Mouse (Mus musculus) kidney, embryonic 14.5 days (tissue): ENCODE data around the gene Hmgb1. TPM values are rescaled to one million over a fixed set of nuclear protein-coding genes. Genes with fewer than 3 reads are reported as not detected.
A peak's percentile ranks its signal among the peaks of the same experiment; 100 is the strongest.

Source experiments
- ATAC-seq: fragments of 200-750 bp; cut with Nextera tagmentation; 2 replicates; pipeline ENCODE4 v1.8.0; 2017; ENCODE audit warnings: moderate number of reproducible peaks, mild to moderate bottlenecking, moderate TSS enrichment, moderate library complexity; ENCODE audit not compliant: low FRiP score, low TSS enrichment
- H3K27ac ChIP-seq: fragments of 300-500 bp; sonication (generic); 2 replicates; pipeline ENCODE4 v1.5.1; 2014; ENCODE audit warnings: low read depth, mild to moderate bottlenecking, low read length, moderate library complexity, mixed read lengths
- H3K27me3 ChIP-seq: fragments of 300-500 bp; sonication (generic); 2 replicates; pipeline ENCODE4 v1.6.1; 2014; ENCODE audit warnings: mild to moderate bottlenecking, low read length; ENCODE audit not compliant: control insufficient read depth, insufficient read depth
- H3K36me3 ChIP-seq: fragments of 300-500 bp; sonication (generic); 2 replicates; pipeline ENCODE4 v1.6.1; 2014; ENCODE audit warnings: low read length, mixed read lengths; ENCODE audit not compliant: control insufficient read depth, insufficient read depth
- H3K4me1 ChIP-seq: fragments of 300-500 bp; sonication (generic); 2 replicates; pipeline ENCODE4 v1.6.1; 2014; ENCODE audit warnings: low read length, mixed read lengths; ENCODE audit not compliant: control insufficient read depth, insufficient read depth
- H3K4me2 ChIP-seq: fragments of 300-500 bp; sonication (generic); replicated peaks from 2 replicates; pipeline ENCODE4 v1.6.1; 2014; ENCODE audit warnings: low read depth, mild to moderate bottlenecking, low read length
- H3K4me3 ChIP-seq: fragments of 300-500 bp; sonication (generic); 2 replicates; pipeline ENCODE4 v1.5.1; 2014; ENCODE audit warnings: mild to moderate bottlenecking, low read length
- H3K9ac ChIP-seq: fragments of 300-500 bp; sonication (generic); 2 replicates; pipeline ENCODE4 v1.6.1; 2014; ENCODE audit warnings: low read depth, mild to moderate bottlenecking, low read length, moderate library complexity
- H3K9me3 ChIP-seq: fragments of 300-500 bp; sonication (generic); 2 replicates; pipeline ENCODE4 v1.6.1; 2016; ENCODE audit warnings: low read length; ENCODE audit not compliant: control insufficient read depth
- WGBS: fragments of 180-500 bp; shearing (Covaris S2); extraction: QIAGEN DNeasy Blood & Tissue Kit; methylation state at CpG from one replicate; pipeline ENCODE4 v1.1.7; 2014; 5-methylcytosine and 5-hydroxymethylcytosine counted together
- polyA plus RNA-seq: library from polyadenylated mRNA; unstranded; fragments of >200 nt; fragmentation: Nextera tagmentation; extraction: Ambion mirVana; gene quantifications from 2 replicates; pipeline ENCODE4 v1.2.1, GENCODE M21; 2014

Hmgb1 gene
- polyA plus RNA-seq, 1 experiment from 2014 or later: 1,862 TPM

GRCm38 (mm10) chr5:149079018-149079757 is 105.1 kb downstream of the Hmgb1 start:
- no peaks in the 10 kb centered on the region for H3K27me3 ChIP-seq
- H3K4me1 ChIP-seq: no peaks in the 10 kb centered on the region
- H3K9ac ChIP-seq: no peak overlapping the region
- 0 out of 2 replicates have a peak, but pooled peaks have one; percentile 20 for ATAC-seq
- H3K4me2 ChIP-seq: no peak overlapping the region
- 17% methylated on average over 18 of the region's 18 CpGs for WGBS
- no peaks in the 10 kb centered on the region for H3K36me3 ChIP-seq
- no peaks in the 10 kb centered on the region for H3K9me3 ChIP-seq
- no peak overlapping the region for H3K4me3 ChIP-seq
- no peak overlapping the region for H3K27ac ChIP-seq

GRCm38 (mm10) chr5:149077136-149077535 is 107.2 kb downstream of the Hmgb1 start:
- Histone ChIP-seq H3K9ac (no peak overlapping the region), H3K36me3 (no peaks in the 10 kb centered on the region), H3K4me1 (no peaks in the 10 kb centered on the region), H3K9me3 (no peaks in the 10 kb centered on the region), H3K4me2 (no peak overlapping the region), H3K27ac (no peak overlapping the region), H3K4me3 (no peak overlapping the region), H3K27me3 (no peaks in the 10 kb centered on the region)
- 84% methylated on average over 8 of the region's 8 CpGs for WGBS
- no peak for ATAC-seq

- Histone ChIP-seq H3K9ac (no peak overlapping the region), H3K9me3 (no peaks in the 10 kb centered on the region), H3K36me3 (no peaks in the 10 kb centered on the region), H3K4me1 (no peaks in the 10 kb centered on the region), H3K4me3 (no peak overlapping the region), H3K27me3 (no peaks in the 10 kb centered on the region), H3K27ac (no peak overlapping the region), H3K4me2 (no peak overlapping the region)
- WGBS: 94% methylated on average over 5 of the region's 5 CpGs
- ATAC-seq: no peak
Measured at GRCm38 (mm10) chr5:149071546-149071945, 112.7 kb downstream of the Hmgb1 start.

- Histone ChIP-seq H3K27me3 (no peaks in the 10 kb centered on the region), H3K4me2 (no peak overlapping the region), H3K36me3 (no peaks in the 10 kb centered on the region), H3K9ac (no peak overlapping the region), H3K4me1 (no peaks in the 10 kb centered on the region), H3K4me3 (no peak overlapping the region), H3K27ac (no peak overlapping the region), H3K9me3 (no peaks in the 10 kb centered on the region)
- ATAC-seq: no peak
- 92% methylated on average over 10 of the region's 10 CpGs for WGBS
Measured at GRCm38 (mm10) chr5:149068745-149069144, 115.5 kb downstream of the Hmgb1 start.

GRCm38 (mm10) chr5:149068247-149068740 is 116.0 kb downstream of the Hmgb1 start:
- 79% methylated on average over 17 of the region's 17 CpGs for WGBS
- H3K4me1 ChIP-seq: no peaks in the 10 kb centered on the region
- no peak overlapping the region for H3K4me3 ChIP-seq
- ATAC-seq: no peak
- H3K4me2 ChIP-seq: no peak overlapping the region
- no peaks in the 10 kb centered on the region for H3K9me3 ChIP-seq
- no peaks in the 10 kb centered on the region for H3K27me3 ChIP-seq
- no peak overlapping the region for H3K27ac ChIP-seq
- H3K9ac ChIP-seq: no peak overlapping the region
- H3K36me3 ChIP-seq: no peaks in the 10 kb centered on the region

- whole genome bisulfite sequencing: 70% methylated on average over 8 of the region's 8 CpGs
- H3K4me3 ChIP-seq: no peak overlapping the region
- H3K9ac ChIP-seq: no peak overlapping the region
- H3K27me3 ChIP-seq: no peaks in the 10 kb centered on the region
- no peaks in the 10 kb centered on the region for H3K9me3 ChIP-seq
- H3K36me3 ChIP-seq: no peaks in the 10 kb centered on the region
- H3K4me1 ChIP-seq: no peaks in the 10 kb centered on the region
- no peak overlapping the region for H3K4me2 ChIP-seq
- no peak for ATAC-seq
- H3K27ac ChIP-seq: no peak overlapping the region
Measured at GRCm38 (mm10) chr5:149067501-149067961, 116.8 kb downstream of the Hmgb1 start.

- Histone ChIP-seq H3K36me3 (no peaks in the 10 kb centered on the region), H3K27me3 (no peaks in the 10 kb centered on the region), H3K9me3 (no peaks in the 10 kb centered on the region), H3K9ac (no peak overlapping the region), H3K4me3 (no peak overlapping the region), H3K4me2 (no peak overlapping the region), H3K4me1 (no peaks in the 10 kb centered on the region), H3K27ac (no peak overlapping the region)
- no peak for ATAC-seq
- WGBS: 75% methylated on average over 1 of the region's 1 CpGs
Measured at GRCm38 (mm10) chr5:149062833-149063232, 121.5 kb downstream of the Hmgb1 start.

DNA sequence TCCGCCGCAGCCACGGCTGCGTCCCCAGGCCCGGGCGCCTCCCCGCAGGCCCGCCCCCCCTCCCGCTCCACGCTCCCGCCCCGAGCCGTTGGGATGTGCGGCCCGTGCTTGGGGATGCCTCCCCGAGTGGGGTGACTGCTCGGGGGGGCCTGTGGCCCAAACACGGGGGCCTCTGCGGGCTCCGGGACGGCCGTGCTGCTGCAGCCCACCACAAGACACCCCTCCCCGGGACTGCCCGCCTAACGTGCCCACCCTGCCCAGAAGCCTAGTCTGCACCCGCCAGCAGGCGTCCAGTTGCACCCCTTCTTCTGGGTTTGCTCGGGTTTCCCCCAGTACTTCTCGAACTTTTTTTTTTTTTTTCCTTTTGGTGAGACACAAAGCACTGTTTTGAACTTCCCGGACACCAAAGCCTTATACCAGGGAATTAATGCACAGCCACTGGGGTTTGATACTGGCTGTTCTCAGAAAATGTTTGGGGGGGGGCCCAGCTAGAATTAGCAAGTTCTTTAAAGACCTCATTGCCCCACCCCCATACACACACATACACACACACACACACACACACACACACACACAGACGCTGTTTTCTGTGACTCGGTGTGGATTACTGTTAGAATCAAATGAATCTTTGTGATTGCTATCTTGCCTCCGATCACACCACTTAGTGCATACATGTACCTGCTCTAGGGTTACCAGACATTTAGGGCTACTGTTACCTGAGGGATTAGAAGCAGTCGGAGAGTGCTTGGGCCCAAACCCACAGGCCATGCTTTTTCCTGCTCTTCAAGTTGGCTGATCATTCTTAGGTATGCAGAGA is 130.7 kb downstream of the Hmgb1 start:
- Histone ChIP-seq H3K27me3 (no peaks in the 10 kb centered on the region), H3K4me3 (peak overlapping the region; percentile 91), H3K36me3 (peaks cover 16% of the 10 kb centered on the region), H3K27ac (peak overlapping the region; percentile 100), H3K4me2 (peak overlapping the region; percentile 89), H3K9ac (peak overlapping the region; percentile 86), H3K4me1 (peaks cover 13% of the 10 kb centered on the region), H3K9me3 (no peaks in the 10 kb centered on the region)
- WGBS: under 1% methylated on average over 23 of the region's 34 CpGs
- ATAC-seq: peak; percentile 41
